Mouse (Mus musculus): Measurements from ENCODE around the gene Fkbp6. TPM values are rescaled to one million over a fixed set of nuclear protein-coding genes. Genes with fewer than 3 reads are reported as not detected.

Gene Fkbp6
- polyA plus RNA-seq, 1 experiment from 2014 or later: not detected

DNA sequence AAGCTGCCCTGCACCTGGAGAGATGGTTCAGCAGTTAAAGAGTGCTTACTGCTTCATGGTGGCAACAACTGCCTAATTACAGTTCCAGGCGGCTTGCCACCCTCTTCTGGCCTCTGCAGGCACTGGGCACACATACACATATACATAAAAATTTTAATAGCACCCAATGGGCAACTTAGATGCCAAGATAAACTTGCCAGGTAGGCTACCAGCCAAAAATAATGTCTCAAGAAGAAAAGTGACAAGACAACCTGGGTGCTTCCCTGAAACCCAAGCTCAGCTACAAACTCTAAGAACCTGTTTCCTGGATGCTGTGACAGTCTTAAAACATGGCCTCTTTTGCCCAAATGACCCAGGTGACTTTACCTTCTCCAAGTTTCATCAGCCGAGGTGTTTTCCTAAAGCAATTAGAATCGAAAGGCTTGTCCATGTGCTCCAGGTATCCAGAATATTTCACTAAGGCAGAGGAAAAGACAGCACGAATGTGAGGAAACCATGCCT lies 2.3 kb downstream of the Fkbp6 start:
- no peak overlapping the region for H3K4me2 ChIP-seq
- H3K27ac ChIP-seq: no peak overlapping the region
- H3K4me1 ChIP-seq: no peaks in the 10 kb centered on the region
- H3K9ac ChIP-seq: no peak overlapping the region
- no peak for ATAC-seq (replicated peaks)
- no peaks in the 10 kb centered on the region for H3K36me3 ChIP-seq (replicated peaks)
- 68% methylated on average over 4 of the region's 4 CpGs for WGBS
- H3K27me3 ChIP-seq (replicated peaks): no peaks in the 10 kb centered on the region
- H3K9me3 ChIP-seq: peaks cover 4% of the 10 kb centered on the region; the same call in 1 of the 2 replicates
- no peak overlapping the region for H3K4me3 ChIP-seq

DNA sequence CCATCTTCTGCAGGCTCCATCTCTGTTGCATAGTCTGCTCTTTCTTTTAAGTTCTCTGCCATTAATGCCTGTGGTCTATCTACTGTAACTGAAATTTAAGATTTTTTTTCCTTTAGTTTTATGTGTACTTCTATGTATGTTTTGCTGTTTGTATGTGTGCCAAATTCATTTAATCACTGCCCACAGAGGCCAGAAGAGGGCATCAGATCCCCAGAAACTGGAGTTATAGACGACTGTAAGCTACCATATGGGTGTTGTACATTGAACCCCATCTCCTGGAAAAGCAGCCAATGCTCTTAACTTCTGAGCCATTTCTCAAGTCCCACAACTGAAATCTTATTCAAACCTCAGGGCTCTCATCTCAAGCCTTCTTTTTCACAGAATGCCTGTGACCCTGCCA lies 3.4 kb downstream of the Fkbp6 start:
- WGBS: 25% methylated on average over 1 of the region's 1 CpGs
- no peaks in the 10 kb centered on the region for H3K27me3 ChIP-seq (replicated peaks)
- no peak overlapping the region for H3K4me2 ChIP-seq
- H3K27ac ChIP-seq: no peak overlapping the region
- no peaks in the 10 kb centered on the region for H3K36me3 ChIP-seq (replicated peaks)
- no peak for ATAC-seq (replicated peaks)
- no peaks in the 10 kb centered on the region for H3K4me1 ChIP-seq
- H3K9ac ChIP-seq: no peak overlapping the region
- no peak overlapping the region for H3K4me3 ChIP-seq
- peaks cover 4% of the 10 kb centered on the region; the same call in 1 of the 2 replicates for H3K9me3 ChIP-seq

DNA sequence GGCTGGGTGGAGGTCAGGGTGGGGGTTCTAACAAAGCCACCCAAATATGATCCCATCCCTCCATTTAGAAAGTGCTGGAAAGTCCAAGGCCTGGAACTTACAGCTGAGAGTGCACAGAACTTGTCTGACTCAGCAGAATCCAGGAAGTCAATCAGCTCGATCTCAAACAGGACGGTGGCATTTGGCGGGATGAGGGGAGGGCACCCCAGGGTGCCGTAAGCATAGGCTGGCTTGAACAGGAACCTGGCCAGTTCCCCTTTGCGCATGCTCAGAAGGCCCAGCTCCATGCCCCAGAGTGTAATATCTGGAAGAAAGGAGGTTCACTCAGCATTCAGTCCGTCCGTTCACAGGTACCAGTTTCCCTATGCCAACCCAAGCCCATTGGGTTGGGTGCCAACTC lies 3.9 kb downstream of the Fkbp6 start:
- H3K4me1 ChIP-seq: no peaks in the 10 kb centered on the region
- no peak for ATAC-seq (replicated peaks)
- H3K36me3 ChIP-seq (replicated peaks): no peaks in the 10 kb centered on the region
- no peak overlapping the region for H3K4me3 ChIP-seq
- 85% methylated on average over 7 of the region's 7 CpGs for WGBS
- H3K4me2 ChIP-seq: no peak overlapping the region
- H3K27ac ChIP-seq: no peak overlapping the region
- H3K9me3 ChIP-seq: peaks cover 4% of the 10 kb centered on the region; the same call in 1 of the 2 replicates
- no peaks in the 10 kb centered on the region for H3K27me3 ChIP-seq (replicated peaks)
- H3K9ac ChIP-seq: no peak overlapping the region

DNA sequence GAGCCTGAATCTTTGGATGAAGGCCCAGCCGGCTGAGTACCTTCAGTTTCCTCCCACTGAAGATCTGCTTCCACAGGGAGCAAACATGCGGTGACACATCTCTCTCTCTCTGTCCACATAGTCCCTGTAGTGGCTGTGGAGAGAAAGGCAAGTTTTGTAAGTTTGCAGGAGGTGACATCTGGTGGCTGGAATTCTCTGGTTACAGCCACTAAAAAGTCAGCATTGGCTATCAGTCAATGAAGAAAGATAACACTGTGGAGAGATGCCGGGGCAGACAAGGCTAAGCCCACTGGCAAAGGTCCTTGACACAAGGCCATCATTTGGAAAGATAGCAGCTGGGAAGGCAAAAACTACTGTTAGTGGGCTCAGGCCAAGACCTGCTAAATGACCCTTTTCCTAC lies 12.3 kb downstream of the Fkbp6 start:
- no peaks in the 10 kb centered on the region for H3K4me1 ChIP-seq
- 70% methylated on average over 3 of the region's 3 CpGs for WGBS
- no peak for ATAC-seq (replicated peaks)
- no peaks in the 10 kb centered on the region for H3K27me3 ChIP-seq (replicated peaks)
- no peak overlapping the region for H3K4me3 ChIP-seq
- no peaks in the 10 kb centered on the region for H3K36me3 ChIP-seq (replicated peaks)
- no peak overlapping the region for H3K9ac ChIP-seq
- H3K4me2 ChIP-seq: no peak overlapping the region
- H3K27ac ChIP-seq: no peak overlapping the region
- H3K9me3 ChIP-seq: no peaks in the 10 kb centered on the region

DNA sequence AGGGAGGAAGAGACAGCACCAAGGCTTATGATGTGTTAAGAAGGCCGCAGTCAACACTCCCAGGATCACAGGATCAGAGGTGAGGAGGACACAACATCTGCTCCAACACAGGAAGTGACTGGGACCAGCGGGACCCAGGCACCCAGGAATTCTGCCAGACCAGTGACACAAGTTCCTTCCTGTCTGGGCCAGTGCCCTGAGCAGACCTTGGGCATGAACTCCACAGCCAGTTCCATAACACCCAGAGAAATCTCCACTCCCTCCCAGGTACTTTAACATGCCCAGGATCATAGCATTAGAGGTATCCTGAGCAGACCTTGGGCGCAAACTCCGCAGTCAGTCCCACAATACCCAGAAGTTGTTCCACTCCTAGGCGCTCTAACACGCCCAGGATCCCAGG lies 18.7 kb downstream of the Fkbp6 start:
- no peaks in the 10 kb centered on the region for H3K36me3 ChIP-seq (replicated peaks)
- 89% methylated on average over 6 of the region's 6 CpGs for WGBS
- H3K9me3 ChIP-seq: no peaks in the 10 kb centered on the region
- no peak overlapping the region for H3K4me3 ChIP-seq
- no peak overlapping the region for H3K4me2 ChIP-seq
- no peaks in the 10 kb centered on the region for H3K27me3 ChIP-seq (replicated peaks)
- no peak overlapping the region for H3K27ac ChIP-seq
- H3K4me1 ChIP-seq: no peaks in the 10 kb centered on the region
- H3K9ac ChIP-seq: no peak overlapping the region
- ATAC-seq (replicated peaks): no peak

- ATAC-seq (replicated peaks): no peak
- Histone ChIP-seq H3K4me1 (no peaks in the 10 kb centered on the region), H3K9me3 (no peaks in the 10 kb centered on the region), H3K27me3 (replicated peaks) (no peaks in the 10 kb centered on the region), H3K4me3 (no peak overlapping the region), H3K4me2 (no peak overlapping the region), H3K9ac (no peak overlapping the region), H3K36me3 (replicated peaks) (no peaks in the 10 kb centered on the region), H3K27ac (no peak overlapping the region)
- WGBS: 84% methylated on average over 5 of the region's 5 CpGs
These were observed 19.6 kb downstream of the Fkbp6 start for GRCm38 (mm10) chr5:135330201-135330600.

- Histone ChIP-seq H3K36me3 (replicated peaks) (no peaks in the 10 kb centered on the region), H3K27me3 (replicated peaks) (no peaks in the 10 kb centered on the region), H3K4me3 (no peak overlapping the region), H3K27ac (no peak overlapping the region), H3K4me2 (no peak overlapping the region), H3K9ac (no peak overlapping the region), H3K9me3 (no peaks in the 10 kb centered on the region), H3K4me1 (no peaks in the 10 kb centered on the region)
- 83% methylated on average over 4 of the region's 4 CpGs for WGBS
- ATAC-seq (replicated peaks): no peak
These were observed 20.4 kb downstream of the Fkbp6 start for GRCm38 (mm10) chr5:135329471-135329870.

DNA sequence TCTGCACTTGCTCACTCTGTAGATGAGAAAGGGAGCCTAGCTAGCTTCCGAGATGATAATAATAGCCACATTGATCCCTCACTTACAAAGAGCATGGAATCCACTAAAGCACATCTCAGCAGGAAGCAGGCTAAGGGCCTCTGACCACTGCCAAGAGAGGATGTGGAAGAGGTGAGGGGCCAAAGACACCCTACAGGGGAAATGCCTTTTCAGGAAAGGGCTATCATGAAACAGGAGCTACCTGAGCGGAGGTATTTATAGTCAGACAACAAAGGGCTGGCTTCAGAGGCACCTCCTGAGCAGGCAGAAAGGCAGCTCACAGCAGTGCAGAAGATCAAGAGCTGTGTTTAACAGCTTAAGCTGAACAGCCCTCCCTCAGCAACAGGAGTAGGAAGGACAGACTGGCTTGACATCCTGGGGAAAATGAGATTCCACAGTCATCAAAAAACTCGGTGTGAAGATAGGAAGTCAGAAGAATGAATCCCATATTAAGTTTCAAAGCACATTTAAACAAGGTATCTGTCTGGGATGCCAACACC lies 23.7 kb downstream of the Fkbp6 start:
- Histone ChIP-seq H3K27ac (peak overlapping the region; percentile 54; the same call in 1 of the 2 replicates), H3K4me1 (no peaks in the 10 kb centered on the region), H3K4me2 (no peak overlapping the region), H3K36me3 (replicated peaks) (no peaks in the 10 kb centered on the region), H3K9ac (no peak overlapping the region), H3K9me3 (no peaks in the 10 kb centered on the region), H3K27me3 (replicated peaks) (no peaks in the 10 kb centered on the region), H3K4me3 (no peak overlapping the region)
- 7% methylated on average over 3 of the region's 3 CpGs for WGBS
- ATAC-seq (replicated peaks): peak; percentile 63; the same call in 1 of the 2 replicates

DNA sequence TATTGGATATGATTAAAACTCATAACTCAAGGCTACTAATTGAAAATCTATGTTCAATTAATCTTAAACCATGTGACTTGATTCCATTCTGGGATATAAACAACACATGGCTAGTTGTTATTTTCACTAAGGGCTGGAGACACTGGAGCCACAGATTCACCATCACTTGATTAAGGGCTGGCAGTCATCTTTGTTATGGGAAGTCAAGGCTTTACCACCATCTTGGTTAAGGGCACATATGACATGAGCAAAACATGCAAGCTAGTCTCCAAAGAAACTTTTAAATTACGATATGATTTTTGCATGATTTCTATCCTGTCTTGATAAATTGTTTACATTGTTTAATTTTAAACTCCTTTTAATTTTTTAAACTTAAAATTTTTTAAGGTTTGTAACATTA lies 27.6 kb downstream of the Fkbp6 start:
- no peaks in the 10 kb centered on the region for H3K9me3 ChIP-seq
- ATAC-seq (replicated peaks): no peak
- no peak overlapping the region for H3K27ac ChIP-seq
- H3K4me3 ChIP-seq: no peak overlapping the region
- no peak overlapping the region for H3K4me2 ChIP-seq
- H3K9ac ChIP-seq: no peak overlapping the region
- no peaks in the 10 kb centered on the region for H3K27me3 ChIP-seq (replicated peaks)
- 86% methylated on average over 1 of the region's 1 CpGs for WGBS
- H3K4me1 ChIP-seq: no peaks in the 10 kb centered on the region
- H3K36me3 ChIP-seq (replicated peaks): no peaks in the 10 kb centered on the region

- H3K36me3 ChIP-seq (replicated peaks): no peaks in the 10 kb centered on the region
These were observed 30.0 kb downstream of the Fkbp6 start for GRCm38 (mm10) chr5:135319856-135320255.

DNA sequence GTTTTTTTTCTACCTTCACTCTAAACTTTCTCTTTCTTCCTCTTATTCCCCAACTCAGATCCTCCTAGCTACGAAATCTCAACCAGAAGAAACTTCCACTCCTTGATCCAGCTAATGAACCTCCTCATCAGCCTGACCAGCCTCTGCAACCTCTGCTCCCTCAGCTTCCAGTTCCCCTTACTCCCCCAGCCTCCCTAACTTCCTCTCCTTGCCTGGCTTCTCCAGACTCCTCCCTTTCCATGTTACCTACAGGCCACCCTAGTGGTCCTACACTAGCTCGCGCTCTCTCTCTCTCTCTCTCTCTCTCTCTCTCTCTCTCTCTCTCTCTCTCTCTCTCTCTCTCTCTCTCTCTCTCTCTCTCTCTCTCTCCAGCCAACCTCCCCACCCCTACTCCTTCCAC lies 33.7 kb downstream of the Fkbp6 start:
- no peak overlapping the region for H3K27ac ChIP-seq
- no peaks in the 10 kb centered on the region for H3K36me3 ChIP-seq (replicated peaks)
- H3K9me3 ChIP-seq: no peaks in the 10 kb centered on the region
- no peak overlapping the region for H3K4me3 ChIP-seq
- ATAC-seq (replicated peaks): no peak
- no peaks in the 10 kb centered on the region for H3K4me1 ChIP-seq
- H3K27me3 ChIP-seq (replicated peaks): no peaks in the 10 kb centered on the region
- H3K9ac ChIP-seq: no peak overlapping the region
- H3K4me2 ChIP-seq: no peak overlapping the region
- 76% methylated on average over 3 of the region's 3 CpGs for WGBS

More at GRCm38 (mm10) chr5:135319856-135320255, 30.0 kb downstream of the Fkbp6 start:
- Histone ChIP-seq H3K9ac (no peak overlapping the region), H3K4me2 (no peak overlapping the region), H3K27me3 (replicated peaks) (no peaks in the 10 kb centered on the region), H3K4me3 (no peak overlapping the region), H3K9me3 (no peaks in the 10 kb centered on the region), H3K27ac (no peak overlapping the region), H3K4me1 (no peaks in the 10 kb centered on the region)
- WGBS: 63% methylated on average over 2 of the region's 2 CpGs
- no peak for ATAC-seq (replicated peaks)

DNA sequence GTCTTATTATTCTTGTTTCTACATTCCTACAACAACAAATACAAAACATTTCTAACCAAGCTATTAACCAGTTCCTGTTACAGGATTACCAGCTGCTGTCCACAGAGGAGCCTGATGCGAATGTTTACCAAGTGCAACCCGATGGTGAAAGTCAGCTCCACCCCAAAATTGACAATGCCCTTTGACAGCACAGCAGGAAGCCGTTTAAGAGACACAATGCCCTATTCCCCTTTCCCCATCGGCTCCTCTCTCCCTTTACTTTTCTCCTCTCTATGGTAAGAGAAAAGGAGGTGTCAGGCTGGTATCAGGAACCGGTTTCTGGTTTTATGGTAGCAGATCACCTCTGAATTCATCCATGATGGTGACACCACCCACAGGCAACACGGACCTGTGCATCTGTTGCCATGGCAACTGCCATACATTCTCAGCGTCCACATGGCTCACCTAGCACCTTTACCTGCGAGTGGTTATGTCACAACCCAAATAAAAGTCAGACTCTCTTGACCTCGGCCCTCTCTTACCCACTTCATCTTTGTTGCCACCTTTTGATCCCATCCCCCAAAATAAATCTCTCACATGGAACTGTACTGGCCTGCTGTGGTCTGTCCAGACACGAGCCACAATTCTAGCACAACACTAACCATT lies 43.4 kb downstream of the Fkbp6 start:
- Histone ChIP-seq H3K9ac (no peak overlapping the region), H3K4me1 (no peaks in the 10 kb centered on the region), H3K4me2 (no peak overlapping the region), H3K36me3 (replicated peaks) (no peaks in the 10 kb centered on the region), H3K4me3 (no peak overlapping the region), H3K9me3 (no peaks in the 10 kb centered on the region), H3K27me3 (replicated peaks) (no peaks in the 10 kb centered on the region), H3K27ac (no peak overlapping the region)
- no peak for ATAC-seq (replicated peaks)
- 38% methylated on average over 10 of the region's 10 CpGs for WGBS

DNA sequence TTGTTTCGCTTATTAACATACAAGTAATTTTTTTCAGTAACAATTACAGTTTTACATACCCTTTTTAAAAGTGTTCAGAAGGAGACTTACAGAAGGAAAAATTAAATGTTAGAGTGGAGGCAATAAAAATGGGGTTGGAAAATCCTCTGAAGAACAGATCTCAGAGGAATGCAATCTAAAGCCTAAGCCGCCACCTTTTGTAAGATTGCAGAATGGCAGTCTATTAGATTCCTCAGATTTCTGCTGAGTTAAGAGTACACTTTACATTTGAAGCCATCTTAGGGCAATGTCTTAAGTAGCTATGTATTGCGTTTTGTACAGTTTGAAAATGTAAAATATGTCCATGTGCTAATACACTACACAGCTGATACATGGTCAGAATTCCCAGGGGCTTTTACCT lies 47.4 kb downstream of the Fkbp6 start:
- H3K27me3 ChIP-seq (replicated peaks): no peaks in the 10 kb centered on the region
- H3K36me3 ChIP-seq (replicated peaks): no peaks in the 10 kb centered on the region
- WGBS: 79% methylated on average over 3 of the region's 3 CpGs
- H3K9me3 ChIP-seq: no peaks in the 10 kb centered on the region
- H3K9ac ChIP-seq: no peak overlapping the region
- H3K4me1 ChIP-seq: no peaks in the 10 kb centered on the region
- ATAC-seq (replicated peaks): no peak
- H3K27ac ChIP-seq: no peak overlapping the region
- H3K4me3 ChIP-seq: no peak overlapping the region
- H3K4me2 ChIP-seq: no peak overlapping the region
